Mouse (Mus musculus) neural tube, embryonic 15.5 days (tissue): ENCODE data around the gene Arpc4. TPM values are rescaled to one million over a fixed set of nuclear protein-coding genes. Genes with fewer than 3 reads are reported as not detected.

Experiments used
- ATAC-seq: fragments of 200-750 bp; cut with Nextera tagmentation; 2 replicates; pipeline ENCODE4 v1.8.0; 2017; ENCODE audit warnings: mild to moderate bottlenecking, moderate TSS enrichment, moderate library complexity; ENCODE audit not compliant: low FRiP score
- H3K27ac ChIP-seq: fragments of 300-500 bp; sonication (generic); replicated peaks from 2 replicates; pipeline ENCODE4 v1.5.1; 2015; ENCODE audit warnings: mild to moderate bottlenecking, inconsistent platforms
- H3K27me3 ChIP-seq: fragments of 300-500 bp; sonication (generic); replicated peaks from 2 replicates; pipeline ENCODE4 v1.6.1; 2015; ENCODE audit warnings: inconsistent platforms
- H3K36me3 ChIP-seq: fragments of 300-500 bp; sonication (generic); 2 replicates; pipeline ENCODE4 v1.6.1; 2015; ENCODE audit warnings: inconsistent platforms
- H3K4me1 ChIP-seq: fragments of 300-500 bp; sonication (generic); 2 replicates; pipeline ENCODE4 v1.6.1; 2015; ENCODE audit warnings: inconsistent platforms
- H3K4me2 ChIP-seq: fragments of 300-500 bp; sonication (generic); 2 replicates; pipeline ENCODE4 v1.6.1; 2015; ENCODE audit warnings: inconsistent platforms, mild to moderate bottlenecking, moderate library complexity
- H3K4me3 ChIP-seq: fragments of 300-500 bp; sonication (generic); replicated peaks from 2 replicates; pipeline ENCODE4 v1.5.1; 2015; ENCODE audit warnings: mild to moderate bottlenecking, inconsistent platforms
- H3K9ac ChIP-seq: fragments of 300-500 bp; sonication (generic); replicated peaks from 2 replicates; pipeline ENCODE4 v1.6.1; 2015; ENCODE audit warnings: mild to moderate bottlenecking, inconsistent platforms
- H3K9me3 ChIP-seq: fragments of 300-500 bp; sonication (generic); replicated peaks from 2 replicates; pipeline ENCODE4 v1.6.1; 2016; ENCODE audit warnings: inconsistent platforms
- WGBS: fragments of 180-500 bp; shearing (Covaris S2); methylation state at CpG from one replicate; pipeline ENCODE4 v1.1.7; 2015; ENCODE audit warnings: mixed read lengths; 5-methylcytosine and 5-hydroxymethylcytosine counted together
- polyA plus RNA-seq: library from polyadenylated mRNA; unstranded; fragments of >200 nt; fragmentation: Nextera tagmentation; extraction: Ambion mirVana; gene quantifications from 2 replicates; pipeline ENCODE4 v1.2.1, GENCODE M21; 2015

The Arpc4 gene
- polyA plus RNA-seq, 1 experiment from 2014 or later = 428 TPM

DNA sequence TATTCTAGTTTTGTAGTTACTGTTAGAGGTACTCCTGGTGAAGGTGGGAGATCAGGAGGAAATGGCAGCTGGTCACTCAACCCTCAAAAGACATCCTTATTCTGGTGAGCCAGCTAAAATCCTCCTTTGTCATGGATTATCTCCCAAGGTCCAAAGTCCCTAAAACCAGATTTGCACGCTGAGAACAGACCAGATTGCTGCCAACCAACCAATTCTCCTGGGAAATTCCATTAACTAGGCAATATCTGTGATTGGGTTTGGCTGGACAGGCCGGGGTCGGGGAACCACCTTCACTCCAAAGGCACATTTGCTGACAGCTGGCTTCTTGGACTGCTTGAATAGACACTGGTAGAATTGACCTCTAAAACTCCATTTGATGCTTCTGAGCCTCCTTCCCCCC lies 12.8 kb downstream of the Arpc4 start:
- 77% methylated on average over 3 of the region's 3 CpGs for WGBS
- H3K36me3 ChIP-seq = peaks cover 62% of the 10 kb centered on the region

DNA sequence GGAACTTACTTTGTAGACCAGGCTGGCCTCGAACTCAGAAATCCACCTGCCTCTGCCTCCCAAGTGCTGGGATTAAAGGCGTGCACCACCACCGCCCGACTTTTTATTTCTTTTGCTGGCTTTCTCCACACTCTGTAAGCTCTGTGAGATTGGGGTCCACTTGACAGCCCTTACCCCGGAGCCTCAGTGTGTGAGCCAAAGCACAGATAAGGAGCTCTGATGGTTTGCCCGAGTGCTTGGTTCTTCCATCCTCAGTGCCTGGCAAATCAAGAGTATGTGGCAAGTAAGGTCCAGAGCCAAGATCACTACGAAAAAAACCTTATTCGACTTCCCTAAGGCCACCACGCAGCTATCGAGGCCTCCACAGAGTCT lies 14.1 kb downstream of the Arpc4 start:
- Histone ChIP-seq H3K4me2 (peak overlapping the region; percentile 79), H3K27me3 (0 out of 2 replicates have a peak, but pooled peaks cover 2% of the 10 kb centered on the region), H3K36me3 (peaks cover 52% of the 10 kb centered on the region), H3K4me3 (peak overlapping the region; percentile 42), H3K27ac (peak overlapping the region; percentile 78), H3K9ac (peak overlapping the region; percentile 57), H3K9me3 (no peaks in the 10 kb centered on the region), H3K4me1 (peaks cover 31% of the 10 kb centered on the region)
- 22% methylated on average over 10 of the region's 10 CpGs for WGBS
- peak; percentile 30; the same call in 1 of the 2 replicates for ATAC-seq

More for the DNA sequence above, 12.8 kb downstream of the Arpc4 start:
- no peak overlapping the region for H3K4me3 ChIP-seq
- H3K27me3 ChIP-seq = 0 out of 2 replicates have a peak, but pooled peaks cover 2% of the 10 kb centered on the region
- peaks cover 34% of the 10 kb centered on the region for H3K4me1 ChIP-seq
- H3K27ac ChIP-seq = no peak overlapping the region
- no peak for ATAC-seq
- H3K9me3 ChIP-seq = no peaks in the 10 kb centered on the region
- H3K9ac ChIP-seq = no peak overlapping the region
- no peak overlapping the region for H3K4me2 ChIP-seq

DNA sequence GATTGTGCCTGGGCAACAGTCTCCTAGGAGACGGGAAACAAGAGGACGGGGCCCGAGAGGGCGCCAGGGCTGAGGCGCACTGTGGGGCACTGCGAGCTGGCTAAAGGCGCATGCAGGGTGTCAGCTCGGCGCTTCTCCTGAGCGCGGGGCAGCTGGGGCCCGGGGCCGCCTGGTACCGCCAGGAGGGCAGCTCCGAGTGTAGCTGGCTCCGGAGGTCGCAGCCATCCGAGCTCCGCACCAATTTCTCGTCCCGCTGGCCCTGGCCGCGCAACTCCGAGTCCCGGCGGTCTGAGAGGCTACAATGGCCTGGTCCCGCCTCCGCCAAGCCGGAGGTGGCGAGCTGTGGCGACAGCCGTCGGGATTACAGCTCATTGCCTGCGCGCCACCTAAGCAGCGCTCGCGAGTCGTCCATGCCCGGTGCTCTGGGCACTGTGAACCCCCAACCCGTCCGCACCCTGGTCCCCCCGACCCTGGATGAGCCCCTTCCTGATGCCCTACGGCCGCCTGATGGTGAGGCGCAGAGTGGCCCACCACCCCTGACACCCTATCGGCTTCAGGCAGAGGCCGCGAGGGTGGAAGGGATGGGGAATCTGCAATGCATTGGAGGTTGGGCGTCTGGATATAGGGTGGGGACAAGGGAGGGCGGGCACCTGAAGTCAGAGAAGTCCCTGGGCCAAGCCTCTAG lies 14.6 kb downstream of the Arpc4 start:
- Histone ChIP-seq H3K4me1 (peaks cover 31% of the 10 kb centered on the region), H3K4me2 (peak overlapping the region; percentile 79), H3K36me3 (peaks cover 50% of the 10 kb centered on the region), H3K27me3 (0 out of 2 replicates have a peak, but pooled peaks cover 2% of the 10 kb centered on the region), H3K9me3 (no peaks in the 10 kb centered on the region), H3K9ac (peak overlapping the region; percentile 57), H3K4me3 (peak overlapping the region; percentile 42), H3K27ac (peak overlapping the region; percentile 78)
- 2% methylated on average over 51 of the region's 51 CpGs for WGBS
- ATAC-seq = peak; percentile 85

DNA sequence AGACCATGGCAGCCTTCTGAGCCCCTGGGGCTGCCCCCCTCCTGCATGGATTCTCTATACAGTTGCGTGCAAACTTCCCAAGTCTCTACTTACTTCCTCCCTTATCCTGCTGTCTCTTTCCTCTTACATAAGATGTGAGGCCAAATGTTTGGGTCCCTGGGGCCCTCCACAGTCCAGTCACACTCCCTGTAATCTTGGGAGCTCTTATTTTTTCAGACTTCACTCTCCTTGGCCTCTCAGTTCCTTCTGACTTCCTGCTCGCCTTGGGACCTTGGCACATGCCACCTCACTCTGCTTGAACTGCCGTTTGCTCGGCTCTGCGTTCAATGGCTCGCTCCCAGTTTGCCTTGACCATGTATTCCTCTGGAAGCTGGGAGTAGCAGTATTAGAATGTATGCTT lies 16.0 kb downstream of the Arpc4 start:
- no peak overlapping the region for H3K4me3 ChIP-seq
- 0 out of 2 replicates have a peak, but pooled peaks cover 2% of the 10 kb centered on the region for H3K27me3 ChIP-seq
- no peak overlapping the region for H3K4me2 ChIP-seq
- H3K9me3 ChIP-seq = no peaks in the 10 kb centered on the region
- H3K36me3 ChIP-seq = peaks cover 35% of the 10 kb centered on the region
- H3K4me1 ChIP-seq = peaks cover 31% of the 10 kb centered on the region
- H3K9ac ChIP-seq = no peak overlapping the region
- H3K27ac ChIP-seq = no peak overlapping the region
- 92% methylated on average over 6 of the region's 6 CpGs for WGBS
- ATAC-seq = no peak

DNA sequence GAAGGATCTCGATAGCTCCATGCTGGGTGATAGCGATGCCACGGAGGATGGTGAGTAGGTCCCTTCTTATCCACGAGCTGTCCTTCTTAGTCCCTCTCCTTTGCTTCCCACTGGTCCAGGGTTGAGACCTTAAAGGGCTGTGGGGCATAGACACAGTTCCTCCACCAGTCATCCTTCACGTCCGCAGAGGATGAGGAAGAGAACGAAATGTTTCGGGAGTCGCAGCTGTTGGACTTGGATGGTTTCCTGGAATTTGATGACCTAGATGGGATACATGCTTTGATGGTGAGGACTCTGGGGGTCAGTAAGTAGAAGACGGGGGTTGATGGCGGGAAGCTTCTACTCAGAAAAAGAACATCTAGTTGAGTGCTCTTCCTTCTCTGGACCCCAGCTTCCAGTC lies 16.9 kb downstream of the Arpc4 start:
- Histone ChIP-seq H3K9me3 (no peaks in the 10 kb centered on the region), H3K4me2 (no peak overlapping the region), H3K4me3 (no peak overlapping the region), H3K27ac (no peak overlapping the region), H3K36me3 (peaks cover 27% of the 10 kb centered on the region), H3K27me3 (0 out of 2 replicates have a peak, but pooled peaks cover 2% of the 10 kb centered on the region), H3K9ac (no peak overlapping the region), H3K4me1 (peaks cover 31% of the 10 kb centered on the region)
- 94% methylated on average over 11 of the region's 11 CpGs for WGBS
- no peak for ATAC-seq

DNA sequence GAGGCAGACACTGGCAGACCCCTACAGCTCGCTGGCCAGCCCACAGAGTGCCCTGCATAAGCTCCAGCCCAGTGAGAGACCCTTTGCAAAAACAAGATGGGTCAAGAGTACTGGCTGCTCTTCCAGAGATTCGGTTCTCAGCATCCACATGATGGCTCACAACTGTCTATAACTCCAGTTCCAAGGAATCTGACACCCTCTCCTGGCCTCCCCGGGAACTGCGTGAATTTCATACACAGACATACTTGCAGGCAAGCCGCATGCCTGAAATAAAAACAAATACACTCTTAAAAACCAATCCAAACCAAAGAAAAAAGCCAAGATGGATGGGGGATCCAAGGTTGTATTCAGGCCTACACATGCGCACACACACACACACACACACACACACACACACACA lies 17.6 kb downstream of the Arpc4 start:
- Histone ChIP-seq H3K4me2 (no peak overlapping the region), H3K27ac (no peak overlapping the region), H3K9ac (no peak overlapping the region), H3K36me3 (peaks cover 21% of the 10 kb centered on the region), H3K9me3 (no peaks in the 10 kb centered on the region), H3K4me1 (peaks cover 26% of the 10 kb centered on the region), H3K27me3 (0 out of 2 replicates have a peak, but pooled peaks cover 2% of the 10 kb centered on the region), H3K4me3 (no peak overlapping the region)
- ATAC-seq = no peak
- 94% methylated on average over 6 of the region's 6 CpGs for WGBS

DNA sequence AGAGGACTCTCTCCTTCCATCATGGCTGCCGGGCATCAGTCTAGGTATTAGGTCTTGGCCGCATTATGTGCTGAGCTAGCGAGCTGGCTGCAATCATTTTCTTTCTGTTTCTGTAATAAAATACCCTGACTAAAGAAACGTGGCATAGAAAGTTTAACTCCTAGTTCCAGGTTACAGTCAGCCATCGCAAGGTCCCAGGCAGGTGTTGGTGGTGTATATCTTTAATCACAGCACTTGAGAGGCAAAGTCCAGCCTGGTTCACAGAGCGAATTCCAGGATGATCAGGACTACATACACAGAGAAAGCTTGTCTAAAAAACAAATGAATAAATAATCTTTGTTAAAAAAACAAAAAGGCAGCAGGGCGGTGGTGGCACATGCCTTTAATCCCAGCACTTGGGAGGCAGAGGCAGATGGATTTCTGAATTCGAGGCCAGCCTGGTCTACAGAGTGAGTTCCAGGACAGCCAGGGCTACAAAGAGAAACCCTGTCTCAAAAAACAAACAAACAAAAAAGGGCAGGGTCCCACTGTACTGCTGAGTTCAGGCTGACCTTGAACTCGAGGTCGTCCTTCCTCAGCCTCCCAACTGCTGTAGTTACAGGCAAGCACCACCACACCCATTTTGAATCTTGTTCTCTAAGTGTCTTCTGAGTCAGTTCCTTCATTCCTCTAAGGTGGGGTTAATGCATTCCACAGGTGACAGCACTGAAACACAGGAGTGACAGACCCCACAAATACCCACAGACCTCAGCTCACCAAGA lies 18.5 kb downstream of the Arpc4 start:
- Histone ChIP-seq H3K27me3 (no peaks in the 10 kb centered on the region), H3K4me2 (no peak overlapping the region), H3K27ac (no peak overlapping the region), H3K9ac (no peak overlapping the region), H3K36me3 (peaks cover 13% of the 10 kb centered on the region), H3K4me1 (peaks cover 23% of the 10 kb centered on the region), H3K9me3 (no peaks in the 10 kb centered on the region), H3K4me3 (no peak overlapping the region)
- ATAC-seq = no peak
- WGBS = 88% methylated on average over 10 of the region's 10 CpGs

DNA sequence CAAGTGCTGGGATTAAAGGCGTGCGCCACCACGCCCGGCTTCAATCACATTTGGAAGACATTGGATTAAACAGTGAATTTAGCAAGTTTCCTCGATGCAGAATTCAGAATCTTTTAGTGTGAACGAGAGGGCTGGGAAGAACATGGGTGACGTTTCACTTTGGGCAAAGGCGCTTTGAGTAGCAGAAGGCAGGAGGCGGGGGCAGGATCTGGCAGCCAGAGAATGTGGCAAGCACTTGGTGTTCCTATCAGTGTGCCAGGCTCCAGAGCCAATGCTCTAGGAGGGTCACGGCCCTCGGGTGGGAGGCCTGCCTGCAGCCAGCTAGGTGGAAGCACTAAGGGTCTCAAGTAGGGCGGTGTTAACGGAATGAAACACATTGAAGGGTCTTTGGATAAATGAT lies 24.2 kb downstream of the Arpc4 start:
- no peak overlapping the region for H3K27ac ChIP-seq
- no peaks in the 10 kb centered on the region for H3K4me1 ChIP-seq
- no peak overlapping the region for H3K9ac ChIP-seq
- ATAC-seq = no peak
- no peak overlapping the region for H3K4me2 ChIP-seq
- no peak overlapping the region for H3K4me3 ChIP-seq
- peaks cover 12% of the 10 kb centered on the region; the same call in 1 of the 2 replicates for H3K36me3 ChIP-seq
- H3K27me3 ChIP-seq = no peaks in the 10 kb centered on the region
- WGBS = 93% methylated on average over 13 of the region's 13 CpGs
- no peaks in the 10 kb centered on the region for H3K9me3 ChIP-seq

DNA sequence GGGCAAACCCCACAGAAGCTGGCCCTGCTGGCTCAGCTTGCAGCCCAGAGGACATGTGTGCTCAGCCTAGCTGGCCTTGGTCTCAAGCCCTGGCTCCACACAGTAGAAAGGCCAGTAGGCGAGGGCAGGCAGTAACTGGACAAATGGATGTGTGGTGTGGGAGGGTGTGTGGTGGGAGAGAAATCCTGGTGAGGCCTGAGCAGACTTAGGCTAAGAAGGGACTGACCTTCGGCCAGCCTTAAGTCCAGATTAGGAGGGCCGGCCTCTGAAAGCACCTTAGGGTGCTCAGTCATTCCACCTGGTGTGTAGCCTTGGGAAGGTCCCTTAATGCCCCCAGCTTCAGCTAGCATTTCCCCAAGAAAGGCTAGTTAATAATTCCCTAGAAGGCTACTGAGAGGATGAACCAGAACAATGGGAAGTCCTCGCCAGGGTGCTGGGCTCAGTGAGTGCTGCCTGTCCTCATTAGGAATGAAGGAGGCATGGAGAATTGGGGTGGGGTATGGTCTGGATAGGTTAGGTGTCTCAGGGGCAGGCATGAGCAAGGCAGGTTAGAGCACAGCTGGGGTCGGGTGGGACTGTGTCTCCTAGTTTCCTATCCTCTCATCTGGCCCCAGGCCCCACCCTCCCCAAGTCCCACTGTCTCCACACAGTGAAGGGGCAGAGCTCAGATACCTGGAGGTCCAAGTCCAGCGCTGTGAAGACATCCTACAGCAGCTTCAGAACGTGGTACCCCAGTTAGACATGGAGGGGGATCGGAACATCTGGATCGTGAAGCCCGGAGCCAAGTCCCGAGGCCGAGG lies 26.9 kb downstream of the Arpc4 start:
- Histone ChIP-seq H3K4me2 (no peak overlapping the region), H3K27ac (no peak overlapping the region), H3K9ac (no peak overlapping the region), H3K4me1 (no peaks in the 10 kb centered on the region), H3K9me3 (no peaks in the 10 kb centered on the region), H3K27me3 (no peaks in the 10 kb centered on the region), H3K36me3 (peaks cover 18% of the 10 kb centered on the region), H3K4me3 (no peak overlapping the region)
- no peak for ATAC-seq
- WGBS = 75% methylated on average over 12 of the region's 12 CpGs

DNA sequence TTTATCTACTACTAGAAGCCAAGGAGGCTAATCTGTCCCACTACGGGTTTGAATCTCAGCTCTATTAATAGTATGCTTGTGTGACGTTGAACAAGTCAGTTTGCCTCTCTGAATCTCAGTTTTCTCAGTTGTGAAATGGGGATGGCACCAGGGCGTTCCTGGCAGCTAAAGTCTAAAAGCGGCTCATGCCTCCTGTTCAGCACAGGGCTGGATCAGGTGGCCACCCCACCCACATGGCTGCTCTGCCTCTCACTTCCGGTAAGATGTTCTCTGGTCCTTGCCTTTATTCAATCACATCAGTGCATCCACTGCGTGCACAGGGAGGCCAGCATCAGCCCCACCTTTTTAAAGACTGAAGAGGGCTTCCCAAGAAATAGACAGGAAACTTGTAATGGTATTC lies 27.6 kb downstream of the Arpc4 start:
- Histone ChIP-seq H3K27me3 (no peaks in the 10 kb centered on the region), H3K9me3 (no peaks in the 10 kb centered on the region), H3K36me3 (peaks cover 21% of the 10 kb centered on the region), H3K4me2 (no peak overlapping the region), H3K4me3 (no peak overlapping the region), H3K4me1 (no peaks in the 10 kb centered on the region), H3K27ac (no peak overlapping the region), H3K9ac (no peak overlapping the region)
- no peak for ATAC-seq
- WGBS = 88% methylated on average over 6 of the region's 6 CpGs

DNA sequence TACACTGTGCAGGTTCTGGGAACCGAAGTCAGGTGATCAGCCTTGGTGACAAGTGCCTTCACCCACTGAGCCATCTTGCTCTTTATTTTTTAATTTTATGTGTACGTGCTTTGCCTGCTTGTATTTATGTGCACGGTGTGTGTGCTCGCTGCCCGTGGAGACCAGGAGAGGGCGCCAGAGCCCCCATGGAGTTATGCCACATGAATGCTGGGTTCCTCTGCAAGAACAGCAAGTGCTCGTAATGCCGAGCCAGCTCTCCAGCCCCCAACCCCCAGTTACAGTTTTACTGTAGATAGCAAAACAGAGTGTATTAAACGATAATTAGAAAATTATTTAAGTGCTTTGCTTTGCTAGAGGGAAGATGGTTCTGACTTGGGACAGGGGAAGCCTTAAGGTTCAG lies 28.8 kb downstream of the Arpc4 start:
- WGBS = 80% methylated on average over 9 of the region's 9 CpGs
- H3K4me1 ChIP-seq = no peaks in the 10 kb centered on the region
- no peak overlapping the region for H3K4me2 ChIP-seq
- peaks cover 21% of the 10 kb centered on the region for H3K36me3 ChIP-seq
- H3K9me3 ChIP-seq = no peaks in the 10 kb centered on the region
- no peak overlapping the region for H3K27ac ChIP-seq
- no peak overlapping the region for H3K9ac ChIP-seq
- no peak for ATAC-seq
- H3K4me3 ChIP-seq = no peak overlapping the region
- no peaks in the 10 kb centered on the region for H3K27me3 ChIP-seq
